Mouse (Mus musculus): ENCODE data around the gene Hyal3.

DNA sequence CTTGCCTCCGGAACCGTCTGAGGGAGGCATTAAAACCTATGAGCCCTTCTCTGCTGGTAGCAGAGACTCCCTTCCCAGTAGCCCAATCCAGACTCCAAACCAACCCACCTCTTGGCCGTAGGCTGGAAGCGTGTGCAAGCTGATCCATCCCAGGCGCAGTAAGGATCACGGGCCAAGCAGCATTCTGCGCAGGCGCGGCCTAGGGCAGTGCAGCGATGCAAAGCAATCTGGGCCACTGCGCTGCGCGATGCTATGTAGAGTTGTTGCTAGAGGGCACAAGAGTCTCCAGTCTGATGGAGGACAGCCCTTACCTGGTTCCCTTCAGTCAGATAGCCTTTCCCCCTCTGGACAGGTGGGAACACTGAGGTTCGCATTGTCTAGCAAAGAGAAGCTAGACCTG, 19.2 kb downstream of the Hyal3 start:
- TF ChIP-seq CTCF (IDR thresholded peaks at IDR 0.05; ENCODE audit: low read depth) (no peak), EP300 (optimal IDR thresholded peaks at IDR 0.05) (no peak)

Measured in stomach, postnatal 0 days (tissue).